Mouse (Mus musculus): ENCODE data around the gene Syngr1. TPM values are rescaled to one million over a fixed set of nuclear protein-coding genes. Genes with fewer than 3 reads are reported as not detected.
A peak's percentile ranks its signal among the peaks of the same experiment; 100 is the strongest.

Gene Syngr1
- polyA plus RNA-seq, 1 experiment from 2014 or later: 8.7 TPM

- Histone ChIP-seq H3K4me2 (ENCODE audit: low read depth) (peak overlapping the region; percentile 88), H3K27ac (ENCODE audit: low read depth, low read length) (no peak overlapping the region), H3K27me3 (ENCODE audit: control insufficient read depth, insufficient read depth, low read length) (peaks cover 19% of the 10 kb centered on the region), H3K9ac (ENCODE audit: low read length) (peak overlapping the region; percentile 58), H3K4me3 (ENCODE audit: low read depth, low read length) (peak overlapping the region; percentile 66), H3K4me1 (ENCODE audit: control insufficient read depth, insufficient read depth, low read length) (peaks cover 8% of the 10 kb centered on the region), H3K9me3 (ENCODE audit: control insufficient read depth, low read length) (no peaks in the 10 kb centered on the region), H3K36me3 (ENCODE audit: control insufficient read depth, insufficient read depth, low read length) (no peaks in the 10 kb centered on the region)
- WGBS: 2% methylated on average over 17 of the region's 17 CpGs
- DNase-seq (ENCODE audit: low spot score) (peak; percentile 53), ATAC-seq (ENCODE audit: insufficient read depth, low FRiP score, low TSS enrichment) (no peak)
These were observed 403 bp upstream of the Syngr1 start for GRCm38 (mm10) chr15:80090741-80091120.

- Histone ChIP-seq H3K9ac (ENCODE audit: low read length) (no peak overlapping the region), H3K9me3 (ENCODE audit: control insufficient read depth, low read length) (no peaks in the 10 kb centered on the region), H3K36me3 (ENCODE audit: control insufficient read depth, insufficient read depth, low read length) (no peaks in the 10 kb centered on the region), H3K4me2 (ENCODE audit: low read depth) (peak overlapping the region; percentile 88), H3K27me3 (ENCODE audit: control insufficient read depth, insufficient read depth, low read length) (peaks cover 19% of the 10 kb centered on the region), H3K4me3 (ENCODE audit: low read depth, low read length) (peak overlapping the region; percentile 66), H3K4me1 (ENCODE audit: control insufficient read depth, insufficient read depth, low read length) (peaks cover 8% of the 10 kb centered on the region), H3K27ac (ENCODE audit: low read depth, low read length) (no peak overlapping the region)
- WGBS: 16% methylated on average over 7 of the region's 7 CpGs
- no peak for ATAC-seq (ENCODE audit: insufficient read depth, low FRiP score, low TSS enrichment)
- DNase-seq (ENCODE audit: low spot score): no peak
These were observed 907 bp downstream of the Syngr1 start for GRCm38 (mm10) chr15:80092041-80092441.

GRCm38 (mm10) chr15:80092599-80092998, 1.5 kb downstream of the Syngr1 start:
- ATAC-seq (ENCODE audit: insufficient read depth, low FRiP score, low TSS enrichment): no peak
- peaks cover 19% of the 10 kb centered on the region for H3K27me3 ChIP-seq (ENCODE audit: control insufficient read depth, insufficient read depth, low read length)
- H3K27ac ChIP-seq (ENCODE audit: low read depth, low read length): no peak overlapping the region
- no peak overlapping the region for H3K4me3 ChIP-seq (ENCODE audit: low read depth, low read length)
- 10% methylated on average over 8 of the region's 8 CpGs for WGBS
- H3K9ac ChIP-seq (ENCODE audit: low read length): no peak overlapping the region
- H3K9me3 ChIP-seq (ENCODE audit: control insufficient read depth, low read length): no peaks in the 10 kb centered on the region
- DNase-seq (ENCODE audit: low spot score): no peak
- H3K4me1 ChIP-seq (ENCODE audit: control insufficient read depth, insufficient read depth, low read length): peaks cover 11% of the 10 kb centered on the region
- H3K4me2 ChIP-seq (ENCODE audit: low read depth): peak overlapping the region; percentile 88
- no peaks in the 10 kb centered on the region for H3K36me3 ChIP-seq (ENCODE audit: control insufficient read depth, insufficient read depth, low read length)

GRCm38 (mm10) chr15:80094201-80094600, 3.1 kb downstream of the Syngr1 start:
- peaks cover 19% of the 10 kb centered on the region for H3K27me3 ChIP-seq (ENCODE audit: control insufficient read depth, insufficient read depth, low read length)
- ATAC-seq (ENCODE audit: insufficient read depth, low FRiP score, low TSS enrichment): no peak
- DNase-seq (ENCODE audit: low spot score): no peak
- H3K9ac ChIP-seq (ENCODE audit: low read length): no peak overlapping the region
- H3K4me1 ChIP-seq (ENCODE audit: control insufficient read depth, insufficient read depth, low read length): peaks cover 11% of the 10 kb centered on the region
- H3K4me3 ChIP-seq (ENCODE audit: low read depth, low read length): no peak overlapping the region
- 96% methylated on average over 13 of the region's 13 CpGs for WGBS
- H3K4me2 ChIP-seq (ENCODE audit: low read depth): no peak overlapping the region
- H3K36me3 ChIP-seq (ENCODE audit: control insufficient read depth, insufficient read depth, low read length): no peaks in the 10 kb centered on the region
- no peak overlapping the region for H3K27ac ChIP-seq (ENCODE audit: low read depth, low read length)
- H3K9me3 ChIP-seq (ENCODE audit: control insufficient read depth, low read length): no peaks in the 10 kb centered on the region

- H3K4me1 ChIP-seq (ENCODE audit: control insufficient read depth, insufficient read depth, low read length): peaks cover 11% of the 10 kb centered on the region
- WGBS: 76% methylated on average over 1 of the region's 1 CpGs
- no peaks in the 10 kb centered on the region for H3K36me3 ChIP-seq (ENCODE audit: control insufficient read depth, insufficient read depth, low read length)
- no peak overlapping the region for H3K27ac ChIP-seq (ENCODE audit: low read depth, low read length)
- no peak overlapping the region for H3K9ac ChIP-seq (ENCODE audit: low read length)
- no peak overlapping the region for H3K4me3 ChIP-seq (ENCODE audit: low read depth, low read length)
- no peak overlapping the region for H3K4me2 ChIP-seq (ENCODE audit: low read depth)
- H3K9me3 ChIP-seq (ENCODE audit: control insufficient read depth, low read length): no peaks in the 10 kb centered on the region
- H3K27me3 ChIP-seq (ENCODE audit: control insufficient read depth, insufficient read depth, low read length): peaks cover 19% of the 10 kb centered on the region
- DNase-seq (ENCODE audit: low spot score) (no peak), ATAC-seq (ENCODE audit: insufficient read depth, low FRiP score, low TSS enrichment) (no peak)
These were observed 4.5 kb downstream of the Syngr1 start for GRCm38 (mm10) chr15:80095596-80095995.

- H3K4me2 ChIP-seq (ENCODE audit: low read depth): no peak overlapping the region
- H3K9me3 ChIP-seq (ENCODE audit: control insufficient read depth, low read length): no peaks in the 10 kb centered on the region
- H3K4me1 ChIP-seq (ENCODE audit: control insufficient read depth, insufficient read depth, low read length): peaks cover 11% of the 10 kb centered on the region
- DNase-seq (ENCODE audit: low spot score) (no peak), ATAC-seq (ENCODE audit: insufficient read depth, low FRiP score, low TSS enrichment) (no peak)
- no peak overlapping the region for H3K27ac ChIP-seq (ENCODE audit: low read depth, low read length)
- H3K4me3 ChIP-seq (ENCODE audit: low read depth, low read length): no peak overlapping the region
- no peaks in the 10 kb centered on the region for H3K36me3 ChIP-seq (ENCODE audit: control insufficient read depth, insufficient read depth, low read length)
- peaks cover 16% of the 10 kb centered on the region for H3K27me3 ChIP-seq (ENCODE audit: control insufficient read depth, insufficient read depth, low read length)
- whole genome bisulfite sequencing: 76% methylated on average over 10 of the region's 10 CpGs
- no peak overlapping the region for H3K9ac ChIP-seq (ENCODE audit: low read length)
These were observed 5.3 kb downstream of the Syngr1 start for GRCm38 (mm10) chr15:80096406-80096805.

GRCm38 (mm10) chr15:80096946-80097881, 6.1 kb downstream of the Syngr1 start:
- ATAC-seq (ENCODE audit: insufficient read depth, low FRiP score, low TSS enrichment): no peak
- H3K9ac ChIP-seq (ENCODE audit: low read length): peak overlapping the region; percentile 42
- DNase-seq (ENCODE audit: low spot score): peak; percentile 61
- H3K4me1 ChIP-seq (ENCODE audit: control insufficient read depth, insufficient read depth, low read length): peaks cover 5% of the 10 kb centered on the region; the same call in 1 of the 2 replicates
- H3K4me3 ChIP-seq (ENCODE audit: low read depth, low read length): no peak overlapping the region
- H3K27ac ChIP-seq (ENCODE audit: low read depth, low read length): no peak overlapping the region
- H3K4me2 ChIP-seq (ENCODE audit: low read depth): no peak overlapping the region
- no peaks in the 10 kb centered on the region for H3K36me3 ChIP-seq (ENCODE audit: control insufficient read depth, insufficient read depth, low read length)
- peaks cover 8% of the 10 kb centered on the region for H3K27me3 ChIP-seq (ENCODE audit: control insufficient read depth, insufficient read depth, low read length)
- H3K9me3 ChIP-seq (ENCODE audit: control insufficient read depth, low read length): no peaks in the 10 kb centered on the region
- 19% methylated on average over 16 of the region's 20 CpGs for WGBS

- no peaks in the 10 kb centered on the region for H3K36me3 ChIP-seq (ENCODE audit: control insufficient read depth, insufficient read depth, low read length)
- ATAC-seq (ENCODE audit: insufficient read depth, low FRiP score, low TSS enrichment) (no peak), DNase-seq (ENCODE audit: low spot score) (no peak)
- WGBS: 35% methylated on average over 8 of the region's 8 CpGs
- peaks cover under 1% of the 10 kb centered on the region for H3K27me3 ChIP-seq (ENCODE audit: control insufficient read depth, insufficient read depth, low read length)
- no peak overlapping the region for H3K4me2 ChIP-seq (ENCODE audit: low read depth)
- H3K9ac ChIP-seq (ENCODE audit: low read length): no peak overlapping the region
- H3K27ac ChIP-seq (ENCODE audit: low read depth, low read length): no peak overlapping the region
- H3K9me3 ChIP-seq (ENCODE audit: control insufficient read depth, low read length): no peaks in the 10 kb centered on the region
- H3K4me3 ChIP-seq (ENCODE audit: low read depth, low read length): no peak overlapping the region
- 0 out of 2 replicates have a peak, but pooled peaks cover 3% of the 10 kb centered on the region for H3K4me1 ChIP-seq (ENCODE audit: control insufficient read depth, insufficient read depth, low read length)
These were observed 6.9 kb downstream of the Syngr1 start for GRCm38 (mm10) chr15:80097999-80098461.

GRCm38 (mm10) chr15:80098809-80099208, 7.7 kb downstream of the Syngr1 start:
- WGBS: 55% methylated on average over 9 of the region's 9 CpGs

More at GRCm38 (mm10) chr15:80098809-80099208, 7.7 kb downstream of the Syngr1 start:
- Histone ChIP-seq H3K27me3 (ENCODE audit: control insufficient read depth, insufficient read depth, low read length) (no peaks in the 10 kb centered on the region; the same call in 1 of the 2 replicates), H3K27ac (ENCODE audit: low read depth, low read length) (no peak overlapping the region), H3K4me3 (ENCODE audit: low read depth, low read length) (no peak overlapping the region), H3K36me3 (ENCODE audit: control insufficient read depth, insufficient read depth, low read length) (no peaks in the 10 kb centered on the region), H3K9me3 (ENCODE audit: control insufficient read depth, low read length) (no peaks in the 10 kb centered on the region), H3K4me2 (ENCODE audit: low read depth) (no peak overlapping the region), H3K9ac (ENCODE audit: low read length) (no peak overlapping the region), H3K4me1 (ENCODE audit: control insufficient read depth, insufficient read depth, low read length) (0 out of 2 replicates have a peak, but pooled peaks cover 3% of the 10 kb centered on the region)
- ATAC-seq (ENCODE audit: insufficient read depth, low FRiP score, low TSS enrichment) (no peak), DNase-seq (ENCODE audit: low spot score) (no peak)
